Mouse (Mus musculus) retina, adult 2 months (tissue): ENCODE measurements around the gene C130032M10Rik.

Source experiments
- DNase-seq: peaks from one replicate; pipeline ENCODE4 v3.0.0-alpha.2; 2012; ENCODE audit warnings: low read depth, low spot score

Gene C130032M10Rik

GRCm38 (mm10) chr9:114548496-114548895 is 33.0 kb downstream of the C130032M10Rik start:
- DNase-seq: no peak

DNA sequence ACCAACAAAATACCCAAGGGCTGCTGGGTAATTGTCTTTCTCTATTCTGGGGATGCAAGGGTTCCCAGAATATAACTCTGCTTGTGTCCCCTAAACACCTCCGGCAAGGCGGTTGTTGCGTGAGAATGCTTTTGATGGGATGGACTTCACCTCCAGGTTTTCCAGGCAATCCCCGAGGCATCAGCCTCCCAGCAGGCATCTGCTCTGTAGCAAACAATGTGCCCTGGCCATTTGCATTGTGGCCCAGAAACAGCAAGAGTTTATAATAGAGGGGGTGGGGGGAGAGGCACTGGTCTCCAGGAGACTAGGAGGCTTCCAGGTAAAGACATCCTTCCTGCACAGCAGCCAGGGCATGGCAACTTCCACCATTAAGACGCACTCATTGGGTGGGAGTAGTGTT is 33.6 kb downstream of the C130032M10Rik start:
- DNase-seq: no peak

GRCm38 (mm10) chr9:114550033-114550432 is 34.5 kb downstream of the C130032M10Rik start:
- no peak for DNase-seq

- no peak for DNase-seq
These were observed 38.3 kb downstream of the C130032M10Rik start for GRCm38 (mm10) chr9:114553828-114554227.

- no peak for DNase-seq
These were observed 39.0 kb downstream of the C130032M10Rik start for GRCm38 (mm10) chr9:114554355-114554979.

DNA sequence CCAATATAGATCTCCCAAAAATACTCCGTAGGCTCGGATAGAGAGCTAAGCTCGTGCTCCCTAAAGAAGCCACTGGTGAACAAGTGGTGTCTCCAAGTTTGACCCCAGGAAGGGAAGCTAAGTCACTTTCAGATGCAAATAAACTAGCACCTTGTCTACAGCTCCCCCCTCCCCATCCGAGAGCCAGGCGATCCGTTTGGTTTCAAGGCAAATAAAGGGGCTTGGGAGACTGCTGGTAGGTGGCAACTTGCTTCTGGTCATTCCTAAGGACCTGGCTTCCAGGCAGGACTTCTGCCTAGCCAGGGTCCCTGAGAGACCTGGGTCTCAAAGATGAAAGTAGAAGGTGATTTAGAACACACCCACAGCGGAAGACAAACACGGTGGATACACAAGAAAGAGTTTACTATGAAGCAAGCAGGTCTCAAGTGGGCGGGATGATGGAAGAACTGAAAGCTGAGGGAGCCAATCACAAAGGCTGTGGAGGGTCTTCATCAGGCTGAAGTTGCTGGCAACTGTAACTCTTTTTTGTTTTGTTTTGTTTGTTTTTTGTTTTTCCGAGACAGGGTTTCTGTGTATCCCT is 40.9 kb downstream of the C130032M10Rik start:
- no peak for DNase-seq

DNA sequence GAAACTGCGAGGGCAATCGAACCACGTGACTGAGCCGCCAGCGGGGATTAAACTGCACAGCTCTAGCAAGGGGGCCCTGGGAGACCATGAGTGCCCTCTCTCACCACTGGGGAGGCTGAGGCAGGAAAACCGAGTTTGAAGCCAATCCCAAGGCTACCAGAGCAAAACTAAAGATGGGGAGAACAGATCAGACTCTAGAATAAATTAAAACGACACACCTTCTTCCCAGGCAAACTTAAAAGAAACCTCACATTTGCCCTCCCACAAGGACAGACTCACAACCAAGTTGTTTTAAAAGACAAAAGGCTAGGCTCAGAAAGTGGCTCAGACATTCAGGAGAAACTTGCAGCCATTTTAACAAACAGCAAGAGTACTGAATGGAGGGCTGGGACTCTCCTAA is 41.6 kb downstream of the C130032M10Rik start:
- DNase-seq: no peak

DNA sequence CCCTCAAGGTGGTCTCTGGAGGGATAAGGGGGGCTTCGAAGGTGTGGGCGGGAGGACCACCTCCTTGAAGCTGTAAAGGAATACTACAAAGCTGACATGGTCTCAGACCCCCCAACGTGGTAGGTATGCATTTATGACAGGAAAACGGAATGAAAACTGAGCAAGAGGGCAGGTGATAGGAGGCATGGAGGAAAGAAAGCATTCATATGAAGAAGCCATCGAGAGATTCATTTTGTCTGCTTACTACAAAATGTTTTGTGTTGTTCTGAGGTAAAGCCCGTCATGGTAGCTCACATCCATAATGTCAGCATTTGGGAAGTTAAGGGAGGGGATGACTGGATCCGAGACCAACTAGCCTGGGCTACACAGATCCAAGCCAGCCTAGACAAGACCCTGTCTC is 44.6 kb downstream of the C130032M10Rik start:
- no peak for DNase-seq

DNA sequence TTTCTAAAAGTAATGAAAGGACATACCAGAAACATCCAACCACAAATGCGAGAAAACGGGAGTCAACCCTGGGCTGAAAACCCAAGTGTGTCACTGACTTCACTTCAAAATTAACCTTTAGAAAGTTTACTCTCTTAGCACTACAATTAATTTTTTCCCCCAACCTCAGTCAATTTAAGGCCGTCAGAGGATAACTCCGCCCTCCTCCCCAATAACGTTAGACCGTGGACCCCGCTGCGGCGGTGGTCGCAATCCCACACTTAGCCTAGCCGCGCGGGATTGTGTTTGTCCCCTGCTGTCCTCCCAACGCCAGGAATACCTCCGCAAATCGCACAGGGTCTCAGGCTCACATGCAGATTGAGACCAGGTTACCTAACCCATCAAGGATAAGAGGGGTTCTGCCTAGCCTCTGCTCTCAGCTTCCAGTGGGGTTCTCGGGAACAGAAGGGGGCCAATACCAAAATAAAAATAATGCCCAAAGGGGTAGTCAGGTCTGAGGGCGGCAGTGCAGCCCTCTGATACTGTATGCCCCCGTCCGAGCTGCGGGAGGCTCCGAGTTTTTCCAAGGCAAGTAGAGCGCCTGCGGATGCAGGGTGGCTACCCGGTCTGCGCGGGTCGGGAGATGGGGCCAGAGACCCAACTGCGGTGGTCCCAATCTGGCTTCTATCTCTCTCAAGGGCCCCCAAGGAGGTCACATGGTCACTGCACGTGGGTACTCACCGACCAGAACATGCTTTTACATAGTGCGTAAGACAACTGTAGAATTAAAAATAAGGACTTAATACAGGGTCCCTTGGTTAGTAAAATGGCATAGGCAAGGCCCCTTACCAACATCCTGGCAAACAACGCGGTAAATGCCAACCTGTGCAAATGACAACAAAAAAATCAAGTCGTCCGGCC is 45.5 kb downstream of the C130032M10Rik start:
- no peak for DNase-seq

- no peak for DNase-seq
These were observed 46.1 kb downstream of the C130032M10Rik start for GRCm38 (mm10) chr9:114561671-114561971.

GRCm38 (mm10) chr9:114562031-114562918 is 46.8 kb downstream of the C130032M10Rik start:
- no peak for DNase-seq

DNA sequence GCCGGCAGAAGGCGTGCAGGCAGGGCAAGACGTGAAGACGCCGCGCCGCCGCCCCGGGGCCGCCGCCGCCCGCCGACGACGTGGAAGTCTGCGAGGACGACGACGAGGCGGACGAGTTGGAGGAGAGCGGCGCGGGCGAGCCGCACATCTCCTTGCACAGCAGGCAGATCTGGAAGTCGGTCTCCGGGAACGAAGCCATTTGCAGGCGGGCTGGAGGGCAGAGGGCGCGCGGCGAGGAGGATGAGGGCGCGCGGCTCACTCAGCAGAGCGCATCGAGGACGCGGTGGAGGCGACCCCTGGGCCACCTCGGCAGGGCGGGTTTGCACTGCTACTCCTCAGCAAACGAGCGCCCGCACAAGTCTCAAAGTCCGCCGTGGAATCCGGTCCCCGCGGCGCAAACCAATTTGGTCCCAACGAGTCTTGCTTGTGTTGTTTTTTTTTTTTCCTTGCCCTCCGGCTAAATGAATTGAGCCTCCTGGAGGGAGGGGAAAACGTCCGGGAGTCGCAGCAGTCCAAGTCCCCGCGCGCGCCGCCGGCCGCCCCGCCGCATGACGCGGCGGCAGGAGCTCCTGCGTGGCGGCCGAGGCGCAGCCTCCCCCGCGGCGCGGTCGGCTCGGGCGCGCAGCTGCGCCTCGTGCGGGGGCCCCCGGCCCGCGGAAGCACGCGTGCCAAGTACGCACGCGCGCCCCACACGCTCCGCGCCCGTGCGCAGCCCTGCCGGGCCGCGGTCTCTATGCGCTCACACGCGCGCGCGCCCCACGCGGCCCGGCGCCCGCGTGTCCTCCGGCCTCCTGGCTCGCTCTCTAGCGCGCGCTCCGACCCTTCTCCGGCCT is 47.6 kb downstream of the C130032M10Rik start:
- DNase-seq: no peak

GRCm38 (mm10) chr9:114563761-114564606 is 48.5 kb downstream of the C130032M10Rik start, which contains the start of gene Trim71:
TSS of gene Trim71 (minus strand) at chr9:114564369.
- DNase-seq: no peak

GRCm38 (mm10) chr9:114564667-114565066 is 49.2 kb downstream of the C130032M10Rik start:
- no peak for DNase-seq
